Mouse (Mus musculus) erythroblast, embryonic 14.5 days (primary cell): ENCODE measurements around the gene Ddx18. TPM values are rescaled to one million over a fixed set of nuclear protein-coding genes. Genes with fewer than 3 reads are reported as not detected.

Experiments
- H3K27me3 ChIP-seq: 2 replicates; pipeline ENCODE4 v1.6.1; 2012; ENCODE audit warnings: inconsistent platforms; ENCODE audit not compliant: control insufficient read depth
- H3K36me3 ChIP-seq: 2 replicates; pipeline ENCODE4 v1.6.1; 2012; ENCODE audit warnings: mild to moderate bottlenecking, inconsistent platforms; ENCODE audit not compliant: control insufficient read depth
- H3K4me1 ChIP-seq: 2 replicates; pipeline ENCODE4 v1.6.1; 2012; ENCODE audit warnings: inconsistent platforms; ENCODE audit not compliant: control insufficient read depth
- H3K4me3 ChIP-seq: replicated peaks from 2 replicates; pipeline ENCODE3; 2012; ENCODE audit warnings: moderate library complexity, mild to moderate bottlenecking, inconsistent platforms
- H3K9me3 ChIP-seq: 2 replicates; pipeline ENCODE4 v1.6.1; 2012; ENCODE audit warnings: low read length, inconsistent platforms, mixed read lengths; ENCODE audit not compliant: control insufficient read depth
- GATA1 ChIP-seq: IDR thresholded peaks from 2 replicates; pipeline ENCODE4 v1.6.1; 2012; ENCODE audit warnings: low read length, inconsistent platforms, mixed read lengths
- TAL1 ChIP-seq: IDR thresholded peaks from 3 replicates; pipeline ENCODE4 v1.6.1; 2012; ENCODE audit warnings: low read length, inconsistent platforms, mixed read lengths
- polyA plus RNA-seq: library from polyadenylated mRNA; stranded (reverse); fragments of >175 nt; gene quantifications from 2 replicates; pipeline ENCODE4 v1.2.3, GENCODE M21; 2012

The Ddx18 gene
- 1.1 and 1.3 TPM in 2 replicates for polyA plus RNA-seq

- Histone ChIP-seq H3K36me3 (peaks cover 22% of the 10 kb centered on the region), H3K27me3 (no peaks in the 10 kb centered on the region), H3K4me1 (peaks cover 14% of the 10 kb centered on the region), H3K4me3 (peak within 1 kb of the TSS; percentile 93), H3K9me3 (no peaks in the 10 kb centered on the region)
- no peak for TF ChIP-seq GATA1
Measured at GRCm38 (mm10) chr1:121567521-121568489, at the start of gene Ddx18. Gene Ddx18 (minus strand): TSS chr1:121567989.

DNA sequence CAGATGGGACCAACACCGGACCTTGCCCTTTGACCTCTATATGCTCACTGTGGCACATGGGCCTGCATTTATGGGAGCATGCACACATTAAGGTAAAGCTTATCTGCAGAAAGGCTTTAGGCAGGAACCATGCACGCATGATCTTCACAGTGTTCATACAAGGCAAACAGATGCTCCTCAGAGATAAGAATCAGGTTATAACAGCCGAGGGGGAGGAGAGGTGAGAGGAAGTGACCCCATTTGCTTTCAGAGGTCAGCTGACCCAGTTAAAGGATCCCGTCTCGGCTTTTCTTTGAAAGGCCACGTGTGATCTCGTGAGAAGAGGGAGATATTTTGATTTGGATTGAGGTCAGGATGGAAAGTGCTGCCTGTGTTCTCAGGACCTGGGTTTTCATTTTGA is 40.2 kb upstream of the Ddx18 start:
- TF ChIP-seq GATA1 (no peak), TAL1 (no peak)
- Histone ChIP-seq H3K9me3 (no peaks in the 10 kb centered on the region; the same call in 1 of the 2 replicates), H3K27me3 (no peaks in the 10 kb centered on the region), H3K4me3 (no peak overlapping the region), H3K36me3 (no peaks in the 10 kb centered on the region), H3K4me1 (no peaks in the 10 kb centered on the region)

DNA sequence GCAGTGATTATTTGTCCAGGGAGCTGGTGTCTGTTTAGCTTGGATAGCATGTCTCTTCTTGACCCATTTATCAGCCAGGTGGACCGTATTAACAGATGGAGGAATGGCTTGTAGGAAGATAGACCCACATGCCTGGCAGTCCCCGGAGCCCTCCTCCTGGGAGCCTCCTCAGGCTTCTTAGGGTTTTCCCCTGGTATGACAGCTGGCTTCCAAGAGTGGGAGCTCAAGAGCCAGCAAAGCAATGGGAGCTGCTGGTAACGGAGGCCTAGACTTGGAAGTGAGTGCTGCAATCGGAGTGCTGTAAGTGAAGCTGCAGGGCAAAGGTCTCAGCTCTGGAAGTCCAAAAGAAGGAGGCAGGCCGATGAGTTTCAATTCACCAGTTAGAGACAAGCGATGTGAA is 37.3 kb upstream of the Ddx18 start:
- Histone ChIP-seq H3K9me3 (no peaks in the 10 kb centered on the region), H3K36me3 (no peaks in the 10 kb centered on the region), H3K4me1 (no peaks in the 10 kb centered on the region), H3K27me3 (no peaks in the 10 kb centered on the region), H3K4me3 (no peak overlapping the region)
- no peak for TF ChIP-seq GATA1
- no peak for TF ChIP-seq TAL1

GRCm38 (mm10) chr1:121601893-121602292 is 34.1 kb upstream of the Ddx18 start:
- Histone ChIP-seq H3K4me3 (no peak overlapping the region), H3K4me1 (no peaks in the 10 kb centered on the region)
- TF ChIP-seq TAL1 (no peak), GATA1 (no peak)

GRCm38 (mm10) chr1:121601084-121601483 is 33.3 kb upstream of the Ddx18 start:
- Histone ChIP-seq H3K36me3 (no peaks in the 10 kb centered on the region), H3K27me3 (no peaks in the 10 kb centered on the region), H3K4me3 (no peak overlapping the region), H3K9me3 (no peaks in the 10 kb centered on the region), H3K4me1 (no peaks in the 10 kb centered on the region)
- TF ChIP-seq GATA1: no peak
- no peak for TF ChIP-seq TAL1

More at GRCm38 (mm10) chr1:121601893-121602292, 34.1 kb upstream of the Ddx18 start:
- Histone ChIP-seq H3K36me3 (no peaks in the 10 kb centered on the region), H3K9me3 (no peaks in the 10 kb centered on the region), H3K27me3 (no peaks in the 10 kb centered on the region)

GRCm38 (mm10) chr1:121598421-121598820 is 30.6 kb upstream of the Ddx18 start:
- no peaks in the 10 kb centered on the region for H3K9me3 ChIP-seq

GRCm38 (mm10) chr1:121596951-121597625 is 29.3 kb upstream of the Ddx18 start:
- TF ChIP-seq GATA1: no peak
- no peak for TF ChIP-seq TAL1
- Histone ChIP-seq H3K4me3 (no peak overlapping the region), H3K4me1 (no peaks in the 10 kb centered on the region), H3K36me3 (no peaks in the 10 kb centered on the region), H3K9me3 (no peaks in the 10 kb centered on the region), H3K27me3 (no peaks in the 10 kb centered on the region)

More at GRCm38 (mm10) chr1:121598421-121598820, 30.6 kb upstream of the Ddx18 start:
- no peak overlapping the region for H3K4me3 ChIP-seq
- H3K4me1 ChIP-seq: no peaks in the 10 kb centered on the region
- no peaks in the 10 kb centered on the region for H3K27me3 ChIP-seq
- H3K36me3 ChIP-seq: no peaks in the 10 kb centered on the region
- TF ChIP-seq TAL1: no peak
- no peak for TF ChIP-seq GATA1

DNA sequence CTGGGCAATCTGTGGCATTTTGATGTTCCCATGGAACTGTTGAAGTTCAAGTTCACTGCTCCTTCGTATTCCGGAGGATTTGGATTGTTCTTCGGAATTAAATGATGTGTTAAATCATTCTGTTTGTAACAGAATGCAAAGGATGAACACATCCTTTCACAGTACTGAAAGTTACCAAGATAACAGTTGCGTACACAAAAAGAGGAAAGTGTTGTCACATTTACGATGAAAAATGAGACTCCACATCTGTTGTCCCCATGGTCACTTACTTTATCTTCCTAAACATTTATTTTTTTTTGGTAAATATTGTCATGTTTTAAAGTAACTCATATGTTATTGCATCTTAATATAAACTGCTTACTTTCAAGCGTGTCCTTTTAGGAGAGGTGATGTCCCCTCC is 17.0 kb upstream of the Ddx18 start:
- H3K4me3 ChIP-seq: no peak overlapping the region
- no peaks in the 10 kb centered on the region for H3K36me3 ChIP-seq
- H3K4me1 ChIP-seq: no peaks in the 10 kb centered on the region
- no peaks in the 10 kb centered on the region for H3K27me3 ChIP-seq
- no peaks in the 10 kb centered on the region for H3K9me3 ChIP-seq
- no peak for TF ChIP-seq TAL1
- no peak for TF ChIP-seq GATA1
